Mouse (Mus musculus): ENCODE measurements around the gene Ssu72. TPM values are rescaled to one million over a fixed set of nuclear protein-coding genes. Genes with fewer than 3 reads are reported as not detected.

Ssu72 gene
- polyA plus RNA-seq, 1 experiment from 2014 or later, result 169 TPM

GRCm38 (mm10) chr4:155773335-155774078 lies 68.9 kb downstream of the Ssu72 start:
- Histone ChIP-seq H3K9ac (peak overlapping the region; percentile 53; the same call in 1 of the 2 replicates), H3K27ac (no peak overlapping the region), H3K36me3 (replicated peaks; ENCODE audit: control insufficient read depth, insufficient read depth) (no peaks in the 10 kb centered on the region), H3K9me3 (ENCODE audit: control insufficient read depth, low read length) (no peaks in the 10 kb centered on the region), H3K4me3 (replicated peaks; ENCODE audit: low read length) (peak overlapping the region; percentile 40), H3K27me3 (ENCODE audit: control insufficient read depth, insufficient read depth, low read length) (peaks cover 5% of the 10 kb centered on the region), H3K4me1 (replicated peaks; ENCODE audit: control insufficient read depth, insufficient read depth, low read length) (peaks cover 26% of the 10 kb centered on the region), H3K4me2 (replicated peaks) (peak overlapping the region; percentile 77)
- no peak for DNase-seq (ENCODE audit: low spot score)
- 41% methylated on average over 5 of the region's 5 CpGs for WGBS
- no peak for ATAC-seq (ENCODE audit: low FRiP score)

GRCm38 (mm10) chr4:155774280-155774754 lies 69.7 kb downstream of the Ssu72 start, which contains the start of gene Vwa1:
TSS of gene Vwa1 (minus strand) at chr4:155774698.
- WGBS, result 1% methylated on average over 35 of the region's 35 CpGs
- ATAC-seq (ENCODE audit: low FRiP score) (peak; percentile 83), DNase-seq (ENCODE audit: low spot score) (peak; percentile 81)
- H3K36me3 ChIP-seq (replicated peaks; ENCODE audit: control insufficient read depth, insufficient read depth), result no peaks in the 10 kb centered on the region
- peak within 1 kb of the TSS; percentile 56 for H3K27ac ChIP-seq
- no peaks in the 10 kb centered on the region for H3K9me3 ChIP-seq (ENCODE audit: control insufficient read depth, low read length)
- peaks cover 26% of the 10 kb centered on the region for H3K4me1 ChIP-seq (replicated peaks; ENCODE audit: control insufficient read depth, insufficient read depth, low read length)
- H3K27me3 ChIP-seq (ENCODE audit: control insufficient read depth, insufficient read depth, low read length), result peaks cover 5% of the 10 kb centered on the region
- peak within 1 kb of the TSS; percentile 77 for H3K4me2 ChIP-seq (replicated peaks)
- H3K4me3 ChIP-seq (replicated peaks; ENCODE audit: low read length), result peak within 1 kb of the TSS; percentile 40
- H3K9ac ChIP-seq, result peak within 1 kb of the TSS; percentile 53

- Histone ChIP-seq H3K4me1 (replicated peaks; ENCODE audit: control insufficient read depth, insufficient read depth, low read length) (peaks cover 20% of the 10 kb centered on the region), H3K4me3 (replicated peaks; ENCODE audit: low read length) (peak overlapping the region; percentile 40), H3K27me3 (ENCODE audit: control insufficient read depth, insufficient read depth, low read length) (peaks cover 5% of the 10 kb centered on the region), H3K9me3 (ENCODE audit: control insufficient read depth, low read length) (no peaks in the 10 kb centered on the region), H3K27ac (peak overlapping the region; percentile 56), H3K36me3 (replicated peaks; ENCODE audit: control insufficient read depth, insufficient read depth) (no peaks in the 10 kb centered on the region), H3K9ac (peak overlapping the region; percentile 53), H3K4me2 (replicated peaks) (peak overlapping the region; percentile 77)
- 63% methylated on average over 9 of the region's 9 CpGs for WGBS
- DNase-seq (ENCODE audit: low spot score) (no peak), ATAC-seq (ENCODE audit: low FRiP score) (no peak)
Observed at GRCm38 (mm10) chr4:155774971-155775740, 70.6 kb downstream of the Ssu72 start.

- Histone ChIP-seq H3K36me3 (replicated peaks; ENCODE audit: control insufficient read depth, insufficient read depth) (no peaks in the 10 kb centered on the region), H3K4me3 (replicated peaks; ENCODE audit: low read length) (no peak overlapping the region), H3K9ac (no peak overlapping the region), H3K4me2 (replicated peaks) (no peak overlapping the region), H3K27ac (no peak overlapping the region), H3K27me3 (ENCODE audit: control insufficient read depth, insufficient read depth, low read length) (peaks cover 5% of the 10 kb centered on the region), H3K9me3 (ENCODE audit: control insufficient read depth, low read length) (no peaks in the 10 kb centered on the region), H3K4me1 (replicated peaks; ENCODE audit: control insufficient read depth, insufficient read depth, low read length) (peaks cover 15% of the 10 kb centered on the region)
- 86% methylated on average over 3 of the region's 3 CpGs for WGBS
- no peak for DNase-seq (ENCODE audit: low spot score)
- ATAC-seq (ENCODE audit: low FRiP score), result no peak
Observed at GRCm38 (mm10) chr4:155775855-155776254, 71.3 kb downstream of the Ssu72 start.

- Histone ChIP-seq H3K27me3 (ENCODE audit: control insufficient read depth, insufficient read depth, low read length) (peaks cover 5% of the 10 kb centered on the region), H3K4me3 (replicated peaks; ENCODE audit: low read length) (no peak overlapping the region), H3K9ac (no peak overlapping the region), H3K36me3 (replicated peaks; ENCODE audit: control insufficient read depth, insufficient read depth) (no peaks in the 10 kb centered on the region), H3K9me3 (ENCODE audit: control insufficient read depth, low read length) (no peaks in the 10 kb centered on the region), H3K4me1 (replicated peaks; ENCODE audit: control insufficient read depth, insufficient read depth, low read length) (peaks cover 15% of the 10 kb centered on the region), H3K27ac (peak overlapping the region; percentile 7; the same call in 1 of the 2 replicates), H3K4me2 (replicated peaks) (no peak overlapping the region)
- DNase-seq (ENCODE audit: low spot score) (no peak), ATAC-seq (ENCODE audit: low FRiP score) (no peak)
- WGBS, result 32% methylated on average over 2 of the region's 2 CpGs
Observed at GRCm38 (mm10) chr4:155776704-155777335, 72.2 kb downstream of the Ssu72 start.

GRCm38 (mm10) chr4:155777816-155778215 lies 73.2 kb downstream of the Ssu72 start:
- H3K4me2 ChIP-seq (replicated peaks), result no peak overlapping the region
- 87% methylated on average over 2 of the region's 2 CpGs for WGBS
- H3K4me3 ChIP-seq (replicated peaks; ENCODE audit: low read length), result no peak overlapping the region
- no peaks in the 10 kb centered on the region for H3K36me3 ChIP-seq (replicated peaks; ENCODE audit: control insufficient read depth, insufficient read depth)
- no peak overlapping the region for H3K27ac ChIP-seq
- no peak for DNase-seq (ENCODE audit: low spot score)
- ATAC-seq (ENCODE audit: low FRiP score), result no peak
- H3K27me3 ChIP-seq (ENCODE audit: control insufficient read depth, insufficient read depth, low read length), result peaks cover 5% of the 10 kb centered on the region
- H3K9me3 ChIP-seq (ENCODE audit: control insufficient read depth, low read length), result no peaks in the 10 kb centered on the region
- H3K9ac ChIP-seq, result no peak overlapping the region
- H3K4me1 ChIP-seq (replicated peaks; ENCODE audit: control insufficient read depth, insufficient read depth, low read length), result peaks cover 15% of the 10 kb centered on the region

- no peaks in the 10 kb centered on the region for H3K36me3 ChIP-seq (replicated peaks; ENCODE audit: control insufficient read depth, insufficient read depth)
- 83% methylated on average over 4 of the region's 4 CpGs for WGBS
- H3K9ac ChIP-seq, result no peak overlapping the region
- no peaks in the 10 kb centered on the region for H3K27me3 ChIP-seq (ENCODE audit: control insufficient read depth, insufficient read depth, low read length)
- no peak overlapping the region for H3K4me3 ChIP-seq (replicated peaks; ENCODE audit: low read length)
- no peak overlapping the region for H3K27ac ChIP-seq
- H3K4me2 ChIP-seq (replicated peaks), result no peak overlapping the region
- peaks cover 18% of the 10 kb centered on the region for H3K4me1 ChIP-seq (replicated peaks; ENCODE audit: control insufficient read depth, insufficient read depth, low read length)
- ATAC-seq (ENCODE audit: low FRiP score) (no peak), DNase-seq (ENCODE audit: low spot score) (no peak)
- H3K9me3 ChIP-seq (ENCODE audit: control insufficient read depth, low read length), result no peaks in the 10 kb centered on the region
Observed at GRCm38 (mm10) chr4:155779498-155779897, 74.9 kb downstream of the Ssu72 start.

- H3K4me2 ChIP-seq (replicated peaks), result peak overlapping the region; percentile 7; the same call in 1 of the 2 replicates
- 23% methylated on average over 6 of the region's 6 CpGs for WGBS
- 0 out of 2 replicates have a peak overlapping the region, but pooled peaks have one; percentile 12 for H3K27ac ChIP-seq
- H3K27me3 ChIP-seq (ENCODE audit: control insufficient read depth, insufficient read depth, low read length), result no peaks in the 10 kb centered on the region
- H3K9me3 ChIP-seq (ENCODE audit: control insufficient read depth, low read length), result no peaks in the 10 kb centered on the region
- H3K4me3 ChIP-seq (replicated peaks; ENCODE audit: low read length), result no peak overlapping the region
- DNase-seq (ENCODE audit: low spot score) (no peak), ATAC-seq (ENCODE audit: low FRiP score) (no peak)
- H3K36me3 ChIP-seq (replicated peaks; ENCODE audit: control insufficient read depth, insufficient read depth), result no peaks in the 10 kb centered on the region
- H3K4me1 ChIP-seq (replicated peaks; ENCODE audit: control insufficient read depth, insufficient read depth, low read length), result peaks cover 11% of the 10 kb centered on the region
- no peak overlapping the region for H3K9ac ChIP-seq
Observed at GRCm38 (mm10) chr4:155780895-155781294, 76.3 kb downstream of the Ssu72 start.

Data from hindbrain, embryonic 14.5 days (tissue).